Comparison of ENCODE assay signal across 30 mouse cellular contexts in genomic region chr15:99589237-99589636, GRCm38 (mm10). TPM values are rescaled to one million over a fixed set of nuclear protein-coding genes. Genes with fewer than 3 reads are reported as not detected.
"Had no signal": no experiment of that assay in that cellular context is flagged by ENCODE, and none has a peak within 500 bp of the region (broad histone marks: within the 10 kb centered on the region; RNA-seq: fewer than 3 reads in every experiment).

No protein-coding gene starts in this region.

- ATAC-seq: intestine, postnatal 0 days; liver, embryonic 12.5 days; midbrain, embryonic 13.5 days; midbrain, embryonic 16.5 days had no signal

- DNase-seq: kidney, adult 2 months; layer of hippocampus, adult 9-11 months; liver; lung, embryonic 14.5 days; thymus, adult 18-20 months; thymus, postnatal 36 days had no signal

- H3K4me3 ChIP-seq: layer of hippocampus, adult 2 months; limb, embryonic 10.5 days; limb, embryonic 13.5 days; liver, embryonic 12.5 days; liver, embryonic 15.5 days; megakaryocyte, embryonic 14.5 days; midbrain, embryonic 10.5 days; midbrain, embryonic 13.5 days had no signal

RNA-seq across cellular contexts. Expression of gene Aqp5, which starts 1.3 kb away (rescaled TPM):
- total RNA-seq: layer of hippocampus, adult 2 months; monocyte, adult 5-6 weeks had no signal
- polyA plus RNA-seq: intestine, postnatal 0 days; limb, embryonic 10.5 days; macrophage; midbrain, embryonic 10.5 days; stomach, embryonic 16.5 days had no signal

RNA-seq across cellular contexts. Expression of gene Aqp2, which starts 10.4 kb away (rescaled TPM):
- total RNA-seq: layer of hippocampus, adult 2 months; left cerebral cortex, adult 18-20 months; left cerebral cortex, postnatal 25 days; monocyte, adult 5-6 weeks had no signal
- polyA plus RNA-seq: intestine, embryonic 14.5 days; intestine, postnatal 0 days; large intestine, adult 2 months; limb, embryonic 10.5 days; limb, embryonic 13.5 days; liver, embryonic 12.5 days; liver, embryonic 15.5 days; lung, embryonic 14.5 days; macrophage; midbrain, embryonic 10.5 days; midbrain, embryonic 13.5 days; midbrain, embryonic 16.5 days; neural tube, embryonic 11.5 days; neural tube, embryonic 14.5 days; small intestine, adult 2 months; stomach, embryonic 16.5 days had no signal

RNA-seq across cellular contexts. Expression of gene Aqp6, which starts 12.0 kb away (rescaled TPM):
- total RNA-seq: layer of hippocampus, postnatal 25 days; monocyte, adult 5-6 weeks had no signal
- polyA plus RNA-seq: intestine, embryonic 14.5 days; intestine, postnatal 0 days; kidney, embryonic 14.5 days; large intestine, adult 2 months; limb, embryonic 10.5 days; limb, embryonic 13.5 days; liver, embryonic 12.5 days; liver, embryonic 15.5 days; lung, embryonic 14.5 days; macrophage; midbrain, embryonic 10.5 days; small intestine, adult 2 months; spleen, adult 2 months; stomach, embryonic 16.5 days; testis, adult 2 months had no signal
